Mouse (Mus musculus): ENCODE results near the gene Ext2. TPM values are rescaled to one million over a fixed set of nuclear protein-coding genes. Genes with fewer than 3 reads are reported as not detected.
A peak's percentile ranks its signal among the peaks of the same experiment; 100 is the strongest.

Ext2 gene
- polyA plus RNA-seq, 1 experiment from 2014 or later, result 76.4 TPM

DNA sequence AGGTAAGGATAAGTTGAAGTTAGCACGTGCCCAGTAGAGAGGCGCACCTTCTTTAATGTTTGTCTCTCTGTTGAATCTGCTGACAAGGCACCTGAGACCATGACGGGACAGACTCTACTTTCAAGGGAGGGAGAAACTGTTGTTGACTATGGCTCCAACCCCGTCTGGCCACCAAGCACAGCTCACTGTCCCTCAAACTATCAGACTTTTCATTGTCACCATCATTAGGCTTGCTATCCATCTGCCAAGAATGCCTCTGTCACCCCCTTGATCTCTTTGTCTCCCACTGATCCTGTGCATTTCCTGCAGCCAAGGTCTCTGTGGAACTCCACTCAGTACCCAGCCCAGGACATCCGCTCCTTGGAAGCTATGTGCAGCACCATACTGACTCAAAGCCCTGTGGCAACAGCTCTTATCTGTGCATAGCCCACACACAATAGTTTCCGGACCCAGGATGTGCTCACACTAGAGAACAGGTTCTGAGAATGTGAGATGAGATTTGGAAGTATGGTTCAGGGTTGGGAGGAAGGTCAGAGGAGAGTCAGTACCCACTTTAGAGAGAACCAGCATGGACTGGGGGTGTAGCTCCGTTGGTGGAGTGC is 139.7 kb downstream of the Ext2 start:
- Histone ChIP-seq H3K27me3 (replicated peaks) (no peaks in the 10 kb centered on the region), H3K4me1 (no peaks in the 10 kb centered on the region), H3K27ac (no peak overlapping the region), H3K9me3 (no peaks in the 10 kb centered on the region), H3K4me2 (no peak overlapping the region), H3K36me3 (replicated peaks) (no peaks in the 10 kb centered on the region), H3K9ac (no peak overlapping the region), H3K4me3 (no peak overlapping the region)
- 85% methylated on average over 7 of the region's 7 CpGs for WGBS
- ATAC-seq (replicated peaks), result no peak

- no peak overlapping the region for H3K9ac ChIP-seq
- no peaks in the 10 kb centered on the region for H3K27me3 ChIP-seq (replicated peaks)
- 58% methylated on average over 5 of the region's 5 CpGs for WGBS
- no peak overlapping the region for H3K27ac ChIP-seq
- H3K4me2 ChIP-seq, result no peak overlapping the region
- ATAC-seq (replicated peaks), result no peak
- no peak overlapping the region for H3K4me3 ChIP-seq
- no peaks in the 10 kb centered on the region for H3K4me1 ChIP-seq
- H3K9me3 ChIP-seq, result no peaks in the 10 kb centered on the region
- no peaks in the 10 kb centered on the region for H3K36me3 ChIP-seq (replicated peaks)
These were observed 141.0 kb downstream of the Ext2 start for GRCm38 (mm10) chr2:93681321-93681720.

DNA sequence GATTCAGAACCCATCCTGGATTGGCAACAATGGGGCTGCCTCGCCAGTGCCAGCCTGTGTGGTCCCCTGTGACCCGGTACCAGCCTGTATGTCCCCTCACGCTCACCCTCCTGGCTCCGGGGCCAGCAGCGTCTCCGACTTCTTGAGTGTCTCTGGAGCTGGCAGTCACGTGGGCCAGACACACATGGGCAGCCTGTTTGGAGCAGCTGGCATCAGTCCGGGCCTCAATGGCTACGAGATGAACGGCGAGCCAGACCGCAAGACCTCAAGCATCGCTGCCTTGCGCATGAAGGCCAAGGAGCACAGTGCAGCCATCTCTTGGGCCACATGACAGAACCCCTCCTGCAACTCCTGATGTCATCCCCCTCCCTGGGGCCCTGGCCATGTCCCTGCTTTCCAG is 145.1 kb downstream of the Ext2 start:
- WGBS, result 89% methylated on average over 14 of the region's 14 CpGs
- no peaks in the 10 kb centered on the region for H3K27me3 ChIP-seq (replicated peaks)
- H3K36me3 ChIP-seq (replicated peaks), result no peaks in the 10 kb centered on the region
- ATAC-seq (replicated peaks), result no peak
- no peak overlapping the region for H3K4me3 ChIP-seq
- H3K4me2 ChIP-seq, result no peak overlapping the region
- no peaks in the 10 kb centered on the region for H3K4me1 ChIP-seq
- no peak overlapping the region for H3K27ac ChIP-seq
- H3K9ac ChIP-seq, result no peak overlapping the region
- no peaks in the 10 kb centered on the region for H3K9me3 ChIP-seq

- WGBS, result 49% methylated on average over 15 of the region's 15 CpGs
- ATAC-seq (replicated peaks), result no peak
These were observed 150.7 kb downstream of the Ext2 start for GRCm38 (mm10) chr2:93671573-93672184.

GRCm38 (mm10) chr2:93666146-93666858 is 156.1 kb downstream of the Ext2 start:
- no peak overlapping the region for H3K27ac ChIP-seq
- peaks cover 8% of the 10 kb centered on the region; the same call in 1 of the 2 replicates for H3K4me1 ChIP-seq
- H3K36me3 ChIP-seq (replicated peaks), result no peaks in the 10 kb centered on the region
- no peak overlapping the region for H3K4me2 ChIP-seq
- H3K9me3 ChIP-seq, result no peaks in the 10 kb centered on the region
- no peak overlapping the region for H3K4me3 ChIP-seq
- H3K9ac ChIP-seq, result no peak overlapping the region
- no peak for ATAC-seq (replicated peaks)
- peaks cover 12% of the 10 kb centered on the region; the same call in 1 of the 2 replicates for H3K27me3 ChIP-seq (replicated peaks)
- WGBS, result 57% methylated on average over 3 of the region's 3 CpGs

More at GRCm38 (mm10) chr2:93671573-93672184, 150.7 kb downstream of the Ext2 start:
- no peaks in the 10 kb centered on the region for H3K27me3 ChIP-seq (replicated peaks)
- no peaks in the 10 kb centered on the region for H3K36me3 ChIP-seq (replicated peaks)
- H3K27ac ChIP-seq, result no peak overlapping the region
- H3K9ac ChIP-seq, result no peak overlapping the region
- H3K9me3 ChIP-seq, result no peaks in the 10 kb centered on the region
- no peak overlapping the region for H3K4me2 ChIP-seq
- H3K4me1 ChIP-seq, result no peaks in the 10 kb centered on the region
- H3K4me3 ChIP-seq, result no peak overlapping the region

- Histone ChIP-seq H3K27me3 (replicated peaks) (peaks cover 16% of the 10 kb centered on the region; the same call in 1 of the 2 replicates), H3K36me3 (replicated peaks) (no peaks in the 10 kb centered on the region), H3K4me1 (peaks cover 8% of the 10 kb centered on the region; the same call in 1 of the 2 replicates), H3K9ac (no peak overlapping the region), H3K9me3 (no peaks in the 10 kb centered on the region), H3K27ac (no peak overlapping the region), H3K4me3 (no peak overlapping the region), H3K4me2 (no peak overlapping the region)
- 76% methylated on average over 5 of the region's 5 CpGs for WGBS
- ATAC-seq (replicated peaks), result no peak
These were observed 156.9 kb downstream of the Ext2 start for GRCm38 (mm10) chr2:93665472-93665871.

GRCm38 (mm10) chr2:93662240-93662865 is 160.0 kb downstream of the Ext2 start:
- Histone ChIP-seq H3K27me3 (replicated peaks) (peaks cover 23% of the 10 kb centered on the region; the same call in 1 of the 2 replicates), H3K9me3 (no peaks in the 10 kb centered on the region), H3K27ac (no peak overlapping the region), H3K36me3 (replicated peaks) (no peaks in the 10 kb centered on the region), H3K4me1 (peaks cover 8% of the 10 kb centered on the region; the same call in 1 of the 2 replicates), H3K9ac (no peak overlapping the region), H3K4me3 (no peak overlapping the region), H3K4me2 (no peak overlapping the region)
- ATAC-seq (replicated peaks), result 0 out of 2 replicates have a peak, but pooled peaks have one; percentile 20
- 3% methylated on average over 16 of the region's 16 CpGs for whole genome bisulfite sequencing

DNA sequence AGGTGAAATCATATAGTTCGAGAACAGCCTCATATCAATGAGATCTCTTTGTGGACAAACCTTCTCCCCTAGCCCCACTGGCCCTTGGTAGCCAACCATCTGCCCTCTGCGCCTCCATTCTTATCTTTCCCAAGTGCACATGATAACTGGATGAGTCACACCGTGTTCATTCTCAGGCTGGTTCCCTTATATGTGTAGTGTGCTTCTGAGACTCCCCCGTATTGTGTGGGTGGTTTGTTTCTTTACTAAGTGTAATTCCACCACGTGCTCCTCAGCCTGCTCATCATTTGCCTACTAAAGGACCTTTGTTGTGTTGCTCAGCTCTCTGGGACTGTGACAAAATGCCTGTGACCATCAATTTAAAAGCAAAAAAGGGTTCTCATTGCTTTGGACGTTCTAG is 161.3 kb downstream of the Ext2 start:
- no peak for ATAC-seq (replicated peaks)
- Histone ChIP-seq H3K27ac (no peak overlapping the region), H3K9me3 (no peaks in the 10 kb centered on the region), H3K4me2 (no peak overlapping the region), H3K36me3 (replicated peaks) (no peaks in the 10 kb centered on the region), H3K27me3 (replicated peaks) (peaks cover 23% of the 10 kb centered on the region; the same call in 1 of the 2 replicates), H3K9ac (no peak overlapping the region), H3K4me1 (peaks cover 8% of the 10 kb centered on the region; the same call in 1 of the 2 replicates), H3K4me3 (no peak overlapping the region)
- WGBS, result 87% methylated on average over 6 of the region's 6 CpGs

- H3K4me1 ChIP-seq, result peaks cover 8% of the 10 kb centered on the region; the same call in 1 of the 2 replicates
- H3K4me3 ChIP-seq, result no peak overlapping the region
- no peak overlapping the region for H3K27ac ChIP-seq
- peaks cover 23% of the 10 kb centered on the region; the same call in 1 of the 2 replicates for H3K27me3 ChIP-seq (replicated peaks)
- H3K9me3 ChIP-seq, result no peaks in the 10 kb centered on the region
- no peaks in the 10 kb centered on the region for H3K36me3 ChIP-seq (replicated peaks)
- 78% methylated on average over 6 of the region's 6 CpGs for WGBS
- no peak overlapping the region for H3K4me2 ChIP-seq
- ATAC-seq (replicated peaks), result no peak
- H3K9ac ChIP-seq, result no peak overlapping the region
These were observed 162.6 kb downstream of the Ext2 start for GRCm38 (mm10) chr2:93659705-93660308.

GRCm38 (mm10) chr2:93659004-93659403 is 163.4 kb downstream of the Ext2 start:
- Histone ChIP-seq H3K27ac (no peak overlapping the region), H3K4me1 (peaks cover 8% of the 10 kb centered on the region; the same call in 1 of the 2 replicates), H3K27me3 (replicated peaks) (peaks cover 21% of the 10 kb centered on the region; the same call in 1 of the 2 replicates), H3K9me3 (no peaks in the 10 kb centered on the region), H3K9ac (no peak overlapping the region), H3K4me3 (no peak overlapping the region), H3K4me2 (no peak overlapping the region), H3K36me3 (replicated peaks) (no peaks in the 10 kb centered on the region)
- WGBS, result 35% methylated on average over 3 of the region's 3 CpGs
- ATAC-seq (replicated peaks), result no peak

- Histone ChIP-seq H3K9ac (no peak overlapping the region), H3K4me2 (no peak overlapping the region), H3K36me3 (replicated peaks) (no peaks in the 10 kb centered on the region), H3K4me3 (no peak overlapping the region), H3K27me3 (replicated peaks) (peaks cover 22% of the 10 kb centered on the region), H3K4me1 (no peaks in the 10 kb centered on the region), H3K27ac (no peak overlapping the region), H3K9me3 (no peaks in the 10 kb centered on the region)
- no peak for ATAC-seq (replicated peaks)
- 65% methylated on average over 11 of the region's 11 CpGs for WGBS
These were observed 167.9 kb downstream of the Ext2 start for GRCm38 (mm10) chr2:93654336-93655055.

All from midbrain, embryonic 15.5 days (tissue).